Comparison of ENCODE assay signal across 10 mouse cellular contexts in the genomic region with DNA sequence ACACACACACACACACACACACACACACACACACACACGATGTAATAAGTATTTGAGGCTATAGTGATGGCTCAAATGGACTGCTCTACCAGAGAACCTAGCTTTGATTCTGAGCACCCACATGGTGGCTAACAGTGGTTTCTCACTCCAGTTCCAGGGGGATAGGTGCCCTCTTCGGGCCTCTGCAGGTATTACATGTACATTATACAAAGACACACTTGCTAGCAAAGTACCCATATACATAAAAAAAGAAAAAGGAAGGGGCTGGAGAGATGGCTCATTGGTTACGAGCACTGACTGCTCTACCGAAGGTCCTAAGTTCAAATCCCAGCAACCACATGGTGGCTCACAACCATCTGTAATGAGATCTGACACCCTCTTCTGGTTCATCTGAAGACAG. TPM values are rescaled to one million over a fixed set of nuclear protein-coding genes. Genes with fewer than 3 reads are reported as not detected.
DNase-seq lines count a peak whose midpoint lies in the region; ATAC-seq and TF ChIP-seq lines count a peak whose summit lies in the region.
"Had no signal": no experiment of that assay in that cellular context is flagged by ENCODE, and none has a peak within 500 bp of the region (broad histone marks: within the 10 kb centered on the region; RNA-seq: fewer than 3 reads in every experiment).

No protein-coding gene starts in this region.

- no peak overlapping the region for H3K4me3 ChIP-seq in lung, embryonic 14.5 days (ENCODE audit: low read depth, low read length)
- H3K4me3 ChIP-seq in stomach, postnatal 0 days (ENCODE audit: low read depth, low read length): no peak overlapping the region
- H3K4me3 ChIP-seq: limb, embryonic 13.5 days; neural tube, embryonic 12.5 days had no signal

- 93% methylated on average over 4 of the region's 4 CpGs for WGBS in lung, embryonic 14.5 days
- 92% methylated on average over 4 of the region's 4 CpGs for WGBS in stomach, postnatal 0 days

- TF ChIP-seq CTCF in lung, embryonic 14.5 days (IDR thresholded peaks at IDR 0.05; ENCODE audit: low read depth): peak; percentile 23; the same call in 1 of the 2 replicates
- peak; percentile 47 for TF ChIP-seq CTCF in stomach, postnatal 0 days (IDR thresholded peaks at IDR 0.05; ENCODE audit: low read depth)

- no peaks in the 10 kb centered on the region for H3K9me3 ChIP-seq in lung, embryonic 14.5 days (ENCODE audit: low read depth, low read length)
- H3K9me3 ChIP-seq in stomach, postnatal 0 days (ENCODE audit: control insufficient read depth, low read length): no peaks in the 10 kb centered on the region
- H3K9me3 ChIP-seq: limb, embryonic 13.5 days; neural tube, embryonic 12.5 days had no signal

- H3K27me3 ChIP-seq in lung, embryonic 14.5 days (ENCODE audit: insufficient read depth, low read length): no peaks in the 10 kb centered on the region
- no peaks in the 10 kb centered on the region for H3K27me3 ChIP-seq in stomach, postnatal 0 days (ENCODE audit: control insufficient read depth, insufficient read depth, low read length)
- H3K27me3 ChIP-seq: limb, embryonic 13.5 days; neural tube, embryonic 12.5 days had no signal

- H3K27ac ChIP-seq in lung, embryonic 14.5 days (ENCODE audit: low read depth): no peak overlapping the region
- no peak overlapping the region for H3K27ac ChIP-seq in stomach, postnatal 0 days (replicated peaks)
- H3K27ac ChIP-seq: limb, embryonic 13.5 days; neural tube, embryonic 12.5 days had no signal

- H3K9ac ChIP-seq in lung, embryonic 14.5 days: no peak overlapping the region
- no peak overlapping the region for H3K9ac ChIP-seq in stomach, postnatal 0 days (ENCODE audit: low read length)
- H3K9ac ChIP-seq: limb, embryonic 13.5 days; neural tube, embryonic 12.5 days had no signal

- H3K36me3 ChIP-seq in lung, embryonic 14.5 days (ENCODE audit: insufficient read depth): peaks cover 76% of the 10 kb centered on the region
- 0 out of 2 replicates have a peak, but pooled peaks cover 12% of the 10 kb centered on the region for H3K36me3 ChIP-seq in stomach, postnatal 0 days (ENCODE audit: control insufficient read depth, insufficient read depth, low read length)

- TF ChIP-seq EP300 in stomach, postnatal 0 days (optimal IDR thresholded peaks at IDR 0.05): no peak

- no peaks in the 10 kb centered on the region for H3K4me1 ChIP-seq in lung, embryonic 14.5 days (ENCODE audit: insufficient read depth)
- H3K4me1 ChIP-seq in stomach, postnatal 0 days (replicated peaks; ENCODE audit: control insufficient read depth, insufficient read depth): no peaks in the 10 kb centered on the region
- H3K4me1 ChIP-seq: limb, embryonic 13.5 days; neural tube, embryonic 12.5 days had no signal

- H3K4me2 ChIP-seq in lung, embryonic 14.5 days: no peak overlapping the region
- no peak overlapping the region for H3K4me2 ChIP-seq in stomach, postnatal 0 days (replicated peaks; ENCODE audit: low read depth)
- H3K4me2 ChIP-seq: limb, embryonic 13.5 days; neural tube, embryonic 12.5 days had no signal

- DNase-seq in embryo, embryonic 10.5 days (ENCODE audit: low spot score): peak; percentile 27
- no peak for DNase-seq in embryo, embryonic 10 days (ENCODE audit: low spot score)
- DNase-seq in lung, embryonic 14.5 days: peak; percentile 32
- no peak for DNase-seq in lung, adult 18-20 months
- peak; percentile 17 for DNase-seq in c-Kit-positive CD71-positive TER-119-negative erythroid progenitor cells, embryonic 14.5 days (ENCODE audit: low read depth)
- no peak for DNase-seq in stomach, postnatal 0 days (ENCODE audit: low spot score)
- DNase-seq in adrenal gland, postnatal 14 days: no peak
- DNase-seq in cerebellum, postnatal 36 days: no peak

- ATAC-seq in lung, embryonic 14.5 days (ENCODE audit: insufficient read depth): no peak
- ATAC-seq in stomach, postnatal 0 days (ENCODE audit: low FRiP score, low TSS enrichment): no peak

RNA-seq across cellular contexts. Expression of a gene that starts 11.3 kb away (rescaled TPM):
- polyA plus RNA-seq in lung, embryonic 14.5 days (2014; fragmentation: Nextera tagmentation; extraction: Ambion mirVana): 46.2 and 48.9 TPM in 2 replicates
- 14.7 and 16.6 TPM in 2 replicates for polyA plus RNA-seq in stomach, postnatal 0 days (2015; fragmentation: Nextera tagmentation; extraction: Ambion mirVana)
- total RNA-seq in adrenal gland, postnatal 14 days (2021): 23.5 and 24.5 TPM in 2 replicates

RNA-seq across cellular contexts. Expression of a gene that starts 57.4 kb away (rescaled TPM):
- 156 and 170 TPM in 2 replicates for polyA plus RNA-seq in lung, embryonic 14.5 days (2014; fragmentation: Nextera tagmentation; extraction: Ambion mirVana)
- 31.1 and 36.5 TPM in 2 replicates for polyA plus RNA-seq in stomach, postnatal 0 days (2015; fragmentation: Nextera tagmentation; extraction: Ambion mirVana)
- total RNA-seq in adrenal gland, postnatal 14 days (2021): 61.0 and 61.9 TPM in 2 replicates

Comparison
In these comparisons a context has a peak if more than half of its experiments do, and no peak if none do; other contexts are left out.
1. DNase-seq: peak in embryo, embryonic 10.5 days (single experiment), lung, embryonic 14.5 days (single experiment) and c-Kit-positive CD71-positive TER-119-negative erythroid progenitor cells, embryonic 14.5 days (single experiment); none in embryo, embryonic 10 days (single experiment), lung, adult 18-20 months (0 of 2), stomach, postnatal 0 days (single experiment), adrenal gland, postnatal 14 days (single experiment) and cerebellum, postnatal 36 days (0 of 2).